Mouse (Mus musculus): ENCODE results near the gene Hace1. TPM values are rescaled to one million over a fixed set of nuclear protein-coding genes. Genes with fewer than 3 reads are reported as not detected.

Gene Hace1
- total RNA-seq, 1 experiment, result 14.5 TPM

GRCm38 (mm10) chr10:45610727-45611126 is 33.1 kb downstream of the Hace1 start:
- Histone ChIP-seq H3K36me3 (ENCODE audit: control insufficient read depth, insufficient read depth, low read length, poor library complexity, severe bottlenecking) (peaks cover 2% of the 10 kb centered on the region; the same call in 1 of the 2 replicates), H3K4me1 (ENCODE audit: control insufficient read depth in 2 of 2, insufficient read depth in 2 of 2, low read length in 2 of 2, poor library complexity in 1 of 2) (no peaks in the 10 kb centered on the region), H3K4me3 (ENCODE audit: insufficient read depth in 1 of 2, low read depth in 1 of 2, low read length in 2 of 2, poor library complexity in 1 of 2, severe bottlenecking in 1 of 2) (no peak overlapping the region), H3K27ac (ENCODE audit: insufficient read depth, low read depth, low read length, poor library complexity, severe bottlenecking) (no peak overlapping the region), H3K9ac (ENCODE audit: insufficient read depth, low read depth, low read length, poor library complexity, severe bottlenecking) (no peak overlapping the region), H3K9me3 (ENCODE audit: control insufficient read depth, insufficient read depth, low read depth, low read length) (no peaks in the 10 kb centered on the region)
- no peak for DNase-seq (ENCODE audit: low read depth, low spot score)
- in situ Hi-C loops (cut with MboI; ENCODE audit: low sequenced_read_pairs in 2 of 2, unreplicated experiment in 2 of 2), result no loop called here
- no peak for TF ChIP-seq HCFC1 (IDR thresholded peaks at IDR 0.05; ENCODE audit: borderline replicate concordance, insufficient read depth, low read length)
- TF ChIP-seq MAFK (IDR thresholded peaks at IDR 0.05; ENCODE audit: insufficient read depth, low read depth, low read length), result no peak
- TF ChIP-seq ZC3H11A (IDR thresholded peaks at IDR 0.05; ENCODE audit: borderline replicate concordance, low read depth, low read length), result no peak
- no peak for TF ChIP-seq CHD2 (IDR thresholded peaks at IDR 0.05; ENCODE audit: low read depth, low read length)
- TF ChIP-seq ZNF384 (IDR thresholded peaks at IDR 0.05; ENCODE audit: low read depth, low read length), result no peak

DNA sequence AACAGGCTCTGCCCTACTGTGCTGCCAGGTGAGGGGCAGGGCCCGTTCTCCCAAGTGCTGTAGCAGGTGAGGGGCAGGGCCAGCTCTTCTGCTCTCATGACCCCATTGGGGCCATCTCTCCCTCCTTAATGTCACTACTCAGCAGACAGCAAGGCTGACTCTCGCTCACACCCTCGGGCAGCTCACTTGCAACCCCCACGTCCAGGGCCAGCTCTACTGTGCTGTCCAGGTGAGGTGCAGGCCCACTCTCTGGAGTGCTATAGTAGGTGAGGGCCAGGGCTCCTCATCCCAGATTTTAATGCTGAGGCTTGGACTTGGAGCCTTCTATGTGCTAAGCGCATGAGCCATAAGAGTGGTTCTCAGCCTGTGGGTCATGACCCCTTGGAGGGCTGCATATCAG is 38.4 kb downstream of the Hace1 start:
- Histone ChIP-seq H3K9me3 (ENCODE audit: control insufficient read depth, insufficient read depth, low read depth, low read length) (no peaks in the 10 kb centered on the region), H3K36me3 (ENCODE audit: control insufficient read depth, insufficient read depth, low read length, poor library complexity, severe bottlenecking) (peaks cover 2% of the 10 kb centered on the region; the same call in 1 of the 2 replicates), H3K27ac (ENCODE audit: insufficient read depth, low read depth, low read length, poor library complexity, severe bottlenecking) (no peak overlapping the region), H3K4me3 (ENCODE audit: insufficient read depth in 1 of 2, low read depth in 1 of 2, low read length in 2 of 2, poor library complexity in 1 of 2, severe bottlenecking in 1 of 2) (no peak overlapping the region), H3K4me1 (ENCODE audit: control insufficient read depth in 2 of 2, insufficient read depth in 2 of 2, low read length in 2 of 2, poor library complexity in 1 of 2) (no peaks in the 10 kb centered on the region), H3K9ac (ENCODE audit: insufficient read depth, low read depth, low read length, poor library complexity, severe bottlenecking) (no peak overlapping the region)
- no peak for DNase-seq (ENCODE audit: low read depth, low spot score)
- TF ChIP-seq MAFK (IDR thresholded peaks at IDR 0.05; ENCODE audit: insufficient read depth, low read depth, low read length) (no peak), ZNF384 (IDR thresholded peaks at IDR 0.05; ENCODE audit: low read depth, low read length) (no peak), ZC3H11A (IDR thresholded peaks at IDR 0.05; ENCODE audit: borderline replicate concordance, low read depth, low read length) (no peak), CHD2 (IDR thresholded peaks at IDR 0.05; ENCODE audit: low read depth, low read length) (no peak), HCFC1 (IDR thresholded peaks at IDR 0.05; ENCODE audit: borderline replicate concordance, insufficient read depth, low read length) (no peak)
- in situ Hi-C loops (cut with MboI; ENCODE audit: low sequenced_read_pairs in 2 of 2, unreplicated experiment in 2 of 2), result no loop called here

DNA sequence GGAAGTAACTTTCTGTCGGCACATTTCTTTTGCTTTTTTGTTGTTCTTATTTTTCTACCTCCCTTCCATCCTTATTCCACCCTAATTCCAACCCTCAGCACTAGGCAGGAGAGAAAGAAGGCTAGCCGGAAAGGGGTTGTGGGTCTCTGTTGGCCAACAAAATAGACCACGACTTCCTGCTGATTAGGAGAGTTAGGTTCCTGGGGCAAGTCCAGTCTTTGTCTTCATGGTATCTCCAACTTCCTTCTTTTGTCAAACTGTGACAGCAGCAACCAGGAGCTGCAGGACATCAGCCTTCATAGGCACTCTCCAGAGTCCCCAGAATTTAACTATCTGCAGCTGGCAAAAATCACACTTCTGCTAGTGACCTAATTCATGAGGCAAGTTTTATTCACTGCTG is 41.4 kb downstream of the Hace1 start:
- H3K9ac ChIP-seq (ENCODE audit: insufficient read depth, low read depth, low read length, poor library complexity, severe bottlenecking), result no peak overlapping the region
- no peaks in the 10 kb centered on the region for H3K4me1 ChIP-seq (ENCODE audit: control insufficient read depth in 2 of 2, insufficient read depth in 2 of 2, low read length in 2 of 2, poor library complexity in 1 of 2)
- no peak overlapping the region for H3K27ac ChIP-seq (ENCODE audit: insufficient read depth, low read depth, low read length, poor library complexity, severe bottlenecking)
- peaks cover 2% of the 10 kb centered on the region; the same call in 1 of the 2 replicates for H3K36me3 ChIP-seq (ENCODE audit: control insufficient read depth, insufficient read depth, low read length, poor library complexity, severe bottlenecking)
- no peak overlapping the region for H3K4me3 ChIP-seq (ENCODE audit: insufficient read depth in 1 of 2, low read depth in 1 of 2, low read length in 2 of 2, poor library complexity in 1 of 2, severe bottlenecking in 1 of 2)
- H3K9me3 ChIP-seq (ENCODE audit: control insufficient read depth, insufficient read depth, low read depth, low read length), result no peaks in the 10 kb centered on the region
- no peak for DNase-seq (ENCODE audit: low read depth, low spot score)
- in situ Hi-C loops (cut with MboI; ENCODE audit: low sequenced_read_pairs in 2 of 2, unreplicated experiment in 2 of 2), result no loop called here
- TF ChIP-seq CHD2 (IDR thresholded peaks at IDR 0.05; ENCODE audit: low read depth, low read length) (no peak), ZNF384 (IDR thresholded peaks at IDR 0.05; ENCODE audit: low read depth, low read length) (no peak), HCFC1 (IDR thresholded peaks at IDR 0.05; ENCODE audit: borderline replicate concordance, insufficient read depth, low read length) (no peak), MAFK (IDR thresholded peaks at IDR 0.05; ENCODE audit: insufficient read depth, low read depth, low read length) (no peak), ZC3H11A (IDR thresholded peaks at IDR 0.05; ENCODE audit: borderline replicate concordance, low read depth, low read length) (no peak)

DNA sequence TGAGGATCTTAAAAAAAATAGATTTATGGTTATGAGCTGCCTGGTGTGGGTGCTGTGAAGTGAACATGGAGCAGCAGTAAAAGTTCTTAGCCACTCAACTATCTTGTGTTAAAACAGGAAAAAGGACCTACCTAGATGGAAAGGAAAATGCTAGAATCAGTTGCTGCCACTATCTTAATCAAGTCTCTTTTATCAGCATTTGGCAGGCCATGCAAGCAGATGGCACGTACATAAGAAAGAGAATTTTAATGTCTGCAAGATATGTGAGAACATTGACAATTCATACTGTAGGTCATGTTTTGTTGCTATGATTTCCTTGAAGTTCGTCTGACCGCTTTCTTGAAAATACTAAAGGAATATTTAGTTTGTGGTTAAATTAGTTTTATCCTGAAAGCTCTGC is 54.4 kb downstream of the Hace1 start:
- Histone ChIP-seq H3K4me1 (ENCODE audit: control insufficient read depth in 2 of 2, insufficient read depth in 2 of 2, low read length in 2 of 2, poor library complexity in 1 of 2) (no peaks in the 10 kb centered on the region), H3K9me3 (ENCODE audit: control insufficient read depth, insufficient read depth, low read depth, low read length) (no peaks in the 10 kb centered on the region), H3K9ac (ENCODE audit: insufficient read depth, low read depth, low read length, poor library complexity, severe bottlenecking) (no peak overlapping the region), H3K4me3 (ENCODE audit: insufficient read depth in 1 of 2, low read depth in 1 of 2, low read length in 2 of 2, poor library complexity in 1 of 2, severe bottlenecking in 1 of 2) (no peak overlapping the region), H3K36me3 (ENCODE audit: control insufficient read depth, insufficient read depth, low read length, poor library complexity, severe bottlenecking) (no peaks in the 10 kb centered on the region), H3K27ac (ENCODE audit: insufficient read depth, low read depth, low read length, poor library complexity, severe bottlenecking) (no peak overlapping the region)
- no peak for TF ChIP-seq MAFK (IDR thresholded peaks at IDR 0.05; ENCODE audit: insufficient read depth, low read depth, low read length)
- no peak for TF ChIP-seq CHD2 (IDR thresholded peaks at IDR 0.05; ENCODE audit: low read depth, low read length)
- TF ChIP-seq ZNF384 (IDR thresholded peaks at IDR 0.05; ENCODE audit: low read depth, low read length), result no peak
- no peak for TF ChIP-seq ZC3H11A (IDR thresholded peaks at IDR 0.05; ENCODE audit: borderline replicate concordance, low read depth, low read length)
- TF ChIP-seq HCFC1 (IDR thresholded peaks at IDR 0.05; ENCODE audit: borderline replicate concordance, insufficient read depth, low read length), result no peak
- in situ Hi-C loops (cut with MboI; ENCODE audit: low sequenced_read_pairs in 2 of 2, unreplicated experiment in 2 of 2), result no loop called here
- no peak for DNase-seq (ENCODE audit: low read depth, low spot score)

GRCm38 (mm10) chr10:45632641-45633040 is 55.0 kb downstream of the Hace1 start:
- in situ Hi-C loops (cut with MboI; ENCODE audit: low sequenced_read_pairs in 2 of 2, unreplicated experiment in 2 of 2), result no loop called here
- no peak for DNase-seq (ENCODE audit: low read depth, low spot score)

More at GRCm38 (mm10) chr10:45632641-45633040, 55.0 kb downstream of the Hace1 start:
- Histone ChIP-seq H3K36me3 (ENCODE audit: control insufficient read depth, insufficient read depth, low read length, poor library complexity, severe bottlenecking) (no peaks in the 10 kb centered on the region), H3K4me3 (ENCODE audit: insufficient read depth in 1 of 2, low read depth in 1 of 2, low read length in 2 of 2, poor library complexity in 1 of 2, severe bottlenecking in 1 of 2) (no peak overlapping the region), H3K9ac (ENCODE audit: insufficient read depth, low read depth, low read length, poor library complexity, severe bottlenecking) (no peak overlapping the region), H3K4me1 (ENCODE audit: control insufficient read depth in 2 of 2, insufficient read depth in 2 of 2, low read length in 2 of 2, poor library complexity in 1 of 2) (no peaks in the 10 kb centered on the region), H3K27ac (ENCODE audit: insufficient read depth, low read depth, low read length, poor library complexity, severe bottlenecking) (no peak overlapping the region), H3K9me3 (ENCODE audit: control insufficient read depth, insufficient read depth, low read depth, low read length) (no peaks in the 10 kb centered on the region)
- TF ChIP-seq MAFK (IDR thresholded peaks at IDR 0.05; ENCODE audit: insufficient read depth, low read depth, low read length) (no peak), CHD2 (IDR thresholded peaks at IDR 0.05; ENCODE audit: low read depth, low read length) (no peak), ZC3H11A (IDR thresholded peaks at IDR 0.05; ENCODE audit: borderline replicate concordance, low read depth, low read length) (no peak), HCFC1 (IDR thresholded peaks at IDR 0.05; ENCODE audit: borderline replicate concordance, insufficient read depth, low read length) (no peak), ZNF384 (IDR thresholded peaks at IDR 0.05; ENCODE audit: low read depth, low read length) (no peak)

Data from ES-E14 (cell line).